Mouse (Mus musculus): ENCODE measurements around the gene Tst. TPM values are rescaled to one million over a fixed set of nuclear protein-coding genes. Genes with fewer than 3 reads are reported as not detected.

Tst gene
- total RNA-seq (2021), result 10 to 100 TPM; 35.6 to 40.3 TPM
- long read RNA-seq, experiment 1, transcript Tst-201 (2 exons, 1,144 nt), result major isoform, 20 of 20 reads
- long read RNA-seq, experiment 1, partial matches to known transcripts, result 0 of 20 reads
- long read RNA-seq, experiment 1, other reads (novel, unspliced or antisense), result 0 of 20 reads
- long read RNA-seq, experiment 2, transcript Tst-201 (2 exons, 1,144 nt), result major isoform, 26 of 27 reads
- long read RNA-seq, experiment 2, partial matches to known transcripts, result 0 of 27 reads
- long read RNA-seq, experiment 2, other reads (novel, unspliced or antisense), result 0 of 27 reads

- peak within 1 kb of the TSS; percentile 82 for H3K4me3 ChIP-seq
- H3K27ac ChIP-seq, result peak within 1 kb of the TSS; percentile 98
- TF ChIP-seq CTCF (conservative IDR thresholded peaks at IDR 0.05), result no peak
- DNase-seq (ENCODE audit: low spot score in 2 of 2), result peak; percentile 89 to 94
Observed at GRCm38 (mm10) chr15:78405517-78406211, at the start of gene Tst. Gene Tst, minus strand, starts transcription at chr15:78405907.

GRCm38 (mm10) chr15:78455168-78455567 is 49.5 kb upstream of the Tst start:
- H3K4me3 ChIP-seq, result no peak overlapping the region
- DNase-seq (ENCODE audit: low spot score in 2 of 2), result no peak
- TF ChIP-seq CTCF (conservative IDR thresholded peaks at IDR 0.05), result no peak
- no peak overlapping the region for H3K27ac ChIP-seq

- no peak for DNase-seq (ENCODE audit: low spot score in 2 of 2)
- no peak overlapping the region for H3K4me3 ChIP-seq
- no peak overlapping the region for H3K27ac ChIP-seq
- no peak for TF ChIP-seq CTCF (conservative IDR thresholded peaks at IDR 0.05)
Observed at GRCm38 (mm10) chr15:78452929-78453328, 47.2 kb upstream of the Tst start.

DNA sequence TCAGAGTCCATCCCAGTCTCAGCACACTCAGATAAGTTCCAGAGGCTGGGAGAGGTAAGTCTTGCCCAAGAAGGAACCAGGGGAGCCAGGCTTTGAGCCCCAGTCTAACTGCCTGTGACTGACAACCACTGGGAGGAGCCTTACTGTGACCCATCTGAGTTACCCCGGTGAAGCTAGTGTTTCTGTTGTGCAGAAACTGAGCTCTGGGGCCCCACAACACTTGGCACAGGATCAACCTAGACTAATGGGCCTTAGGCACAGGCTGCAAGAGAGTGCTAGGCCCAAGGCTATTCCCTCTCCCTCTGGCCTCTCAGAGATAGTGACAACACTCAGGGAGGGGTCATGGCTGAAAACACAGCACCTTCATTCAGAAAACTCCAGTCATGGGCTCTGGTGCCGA is 45.5 kb upstream of the Tst start:
- H3K4me3 ChIP-seq, result no peak overlapping the region
- DNase-seq (ENCODE audit: low spot score in 2 of 2), result no peak
- no peak overlapping the region for H3K27ac ChIP-seq
- TF ChIP-seq CTCF (conservative IDR thresholded peaks at IDR 0.05), result no peak

GRCm38 (mm10) chr15:78450419-78450768 is 44.7 kb upstream of the Tst start:
- peak; percentile 37 for TF ChIP-seq CTCF (conservative IDR thresholded peaks at IDR 0.05)
- DNase-seq (ENCODE audit: low spot score in 2 of 2), result no peak
- H3K27ac ChIP-seq, result no peak overlapping the region
- H3K4me3 ChIP-seq, result no peak overlapping the region

- H3K27ac ChIP-seq, result no peak overlapping the region
- H3K4me3 ChIP-seq, result no peak overlapping the region
- TF ChIP-seq CTCF (conservative IDR thresholded peaks at IDR 0.05), result no peak
- no peak for DNase-seq (ENCODE audit: low spot score in 2 of 2)
Observed at GRCm38 (mm10) chr15:78449694-78450418, 44.1 kb upstream of the Tst start.

DNA sequence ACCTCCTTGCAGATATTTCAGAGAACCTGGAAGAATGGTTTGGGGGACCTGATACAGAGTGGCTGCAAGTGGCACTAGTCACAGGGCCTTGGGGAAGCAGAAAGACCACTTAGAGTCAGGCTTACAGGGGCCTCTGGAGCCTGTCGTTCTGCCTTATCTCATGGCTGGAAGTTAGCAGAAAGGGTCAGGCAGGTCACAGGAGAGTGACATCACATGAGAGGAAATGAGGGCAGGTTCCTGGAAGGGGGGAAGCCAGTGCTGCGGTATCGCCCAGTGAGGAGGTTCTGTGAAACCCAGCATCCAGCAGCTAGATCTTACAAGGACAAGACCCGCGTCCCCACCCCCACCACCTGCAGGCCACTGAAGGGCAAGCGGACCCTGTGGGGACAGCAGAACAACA is 43.4 kb upstream of the Tst start:
- no peak for TF ChIP-seq CTCF (conservative IDR thresholded peaks at IDR 0.05)
- Histone ChIP-seq H3K27ac (no peak overlapping the region), H3K4me3 (no peak overlapping the region)
- no peak for DNase-seq (ENCODE audit: low spot score in 2 of 2)

GRCm38 (mm10) chr15:78447746-78448535 is 42.2 kb upstream of the Tst start:
- TF ChIP-seq CTCF (conservative IDR thresholded peaks at IDR 0.05), result peak; percentile 82
- Histone ChIP-seq H3K4me3 (peak overlapping the region; percentile 65), H3K27ac (peak overlapping the region; percentile 80)
- peak; percentile 91 to 99 for DNase-seq (ENCODE audit: low spot score in 2 of 2)

GRCm38 (mm10) chr15:78447121-78447520 is 41.4 kb upstream of the Tst start:
- peak overlapping the region; percentile 80; the same call in 1 of the 2 replicates for H3K27ac ChIP-seq
- no peak overlapping the region for H3K4me3 ChIP-seq
- DNase-seq (ENCODE audit: low spot score in 2 of 2), result no peak

GRCm38 (mm10) chr15:78443857-78444256 is 38.1 kb upstream of the Tst start:
- Histone ChIP-seq H3K27ac (no peak overlapping the region), H3K4me3 (no peak overlapping the region)
- no peak for TF ChIP-seq CTCF (conservative IDR thresholded peaks at IDR 0.05)
- DNase-seq (ENCODE audit: low spot score in 2 of 2), result no peak

More at GRCm38 (mm10) chr15:78447121-78447520, 41.4 kb upstream of the Tst start:
- TF ChIP-seq CTCF (conservative IDR thresholded peaks at IDR 0.05), result no peak

- TF ChIP-seq CTCF (conservative IDR thresholded peaks at IDR 0.05), result no peak
- DNase-seq (ENCODE audit: low spot score in 2 of 2), result no peak
- no peak overlapping the region for H3K27ac ChIP-seq
- H3K4me3 ChIP-seq, result no peak overlapping the region
Observed at GRCm38 (mm10) chr15:78442231-78442630, 36.5 kb upstream of the Tst start.

DNA sequence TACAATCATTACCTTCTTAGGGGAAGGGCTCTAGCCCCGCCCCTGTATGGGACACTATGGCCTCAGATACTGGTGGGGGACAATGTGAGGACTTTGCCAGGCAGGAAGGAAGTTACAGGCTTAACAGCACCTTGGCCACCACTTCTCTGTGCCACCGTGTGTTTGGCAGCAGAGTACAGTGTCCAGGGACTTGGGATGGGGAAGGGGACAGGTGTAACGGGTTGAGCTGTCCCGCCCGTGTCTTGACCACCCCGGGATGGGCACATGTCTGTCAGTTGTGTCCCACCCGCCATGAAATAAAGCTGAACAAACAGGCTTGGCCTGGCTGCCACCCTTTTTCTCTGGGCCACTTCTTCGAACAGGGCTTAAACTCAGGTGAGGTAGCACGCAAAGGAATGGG is 33.3 kb upstream of the Tst start:
- Histone ChIP-seq H3K27ac (no peak overlapping the region), H3K4me3 (no peak overlapping the region)
- DNase-seq (ENCODE audit: low spot score in 2 of 2), result no peak
- TF ChIP-seq CTCF (conservative IDR thresholded peaks at IDR 0.05), result no peak

Measured in layer of hippocampus, adult 2 months (tissue).